Comparison of ENCODE assay signal across 9 mouse cellular contexts in genomic region chr10:45045268-45045928, GRCm38 (mm10). TPM values are rescaled to one million over a fixed set of nuclear protein-coding genes. Genes with fewer than 3 reads are reported as not detected.
A peak's percentile ranks its signal among the peaks of the same experiment; 100 is the strongest.
DNase-seq lines count a peak whose midpoint lies in the region; ATAC-seq and TF ChIP-seq lines count a peak whose summit lies in the region.
"Had no signal": no experiment of that assay in that cellular context is flagged by ENCODE, and none has a peak within 500 bp of the region (broad histone marks: within the 10 kb centered on the region; RNA-seq: fewer than 3 reads in every experiment).

No protein-coding gene starts in this region.

- peak; percentile 59 for ATAC-seq in cerebellum, adult (ENCODE audit: insufficient number of reproducible peaks, low FRiP score, low TSS enrichment)
- peak; percentile 84 for ATAC-seq in forebrain, embryonic 16.5 days
- peak; percentile 57; the same call in 1 of the 2 replicates for ATAC-seq in hindbrain, embryonic 13.5 days (ENCODE audit: low FRiP score)
- ATAC-seq in megakaryocyte progenitor cell, adult 5-6 weeks (replicated peaks; ENCODE audit: poor library complexity) = peak; percentile 90

- H3K4me3 ChIP-seq in MEL (ENCODE audit: control insufficient read depth in 1 of 2, insufficient read depth in 1 of 2, low read depth in 2 of 2, low read length in 2 of 2) = peak overlapping the region; percentile 33 to 54; a peak in 3 of 4 replicates
- H3K4me3 ChIP-seq in forebrain, embryonic 16.5 days (replicated peaks; ENCODE audit: low read length) = no peak overlapping the region
- no peak overlapping the region for H3K4me3 ChIP-seq in hindbrain, embryonic 13.5 days
- H3K4me3 ChIP-seq: heart, embryonic 15.5 days had no signal

- no peak overlapping the region for H3K4me2 ChIP-seq in forebrain, embryonic 16.5 days (ENCODE audit: low read length)
- H3K4me2 ChIP-seq in hindbrain, embryonic 13.5 days = no peak overlapping the region
- H3K4me2 ChIP-seq: heart, embryonic 15.5 days had no signal

- TF ChIP-seq EP300 in MEL (IDR thresholded peaks at IDR 0.05; ENCODE audit: low read depth in 1 of 2, low read length in 2 of 2) = no peak

- H3K79me2 ChIP-seq in MEL (ENCODE audit: control insufficient read depth, insufficient read depth, low read length, poor library complexity) = no peaks in the 10 kb centered on the region

- H3K27me3 ChIP-seq in MEL (ENCODE audit: control insufficient read depth in 1 of 2, insufficient read depth in 2 of 2, low read length in 2 of 2) = no peaks in the 10 kb centered on the region
- no peaks in the 10 kb centered on the region for H3K27me3 ChIP-seq in forebrain, embryonic 16.5 days (replicated peaks; ENCODE audit: control insufficient read depth, insufficient read depth, low read length)
- H3K27me3 ChIP-seq in hindbrain, embryonic 13.5 days = peaks cover 6% of the 10 kb centered on the region; the same call in 1 of the 2 replicates

- TF ChIP-seq CTCF in MEL (IDR thresholded peaks at IDR 0.05 in 2 of 3, conservative IDR thresholded peaks at IDR 0.05 in 1 of 3; ENCODE audit: control insufficient read depth in 1 of 3, insufficient read depth in 1 of 3, low read depth in 2 of 3, low read length in 3 of 3, poor library complexity in 1 of 3, severe bottlenecking in 1 of 3) = peak; percentile 42 to 88 (median 84); a peak in 5 of 6 replicates

- 24% methylated on average over 12 of the region's 12 CpGs for WGBS in forebrain, embryonic 16.5 days
- WGBS in hindbrain, embryonic 13.5 days = 28% methylated on average over 12 of the region's 12 CpGs

- peak; percentile 98 for TF ChIP-seq RAD21 in MEL (IDR thresholded peaks at IDR 0.05; ENCODE audit: low read depth, low read length)

- DNase-seq in MEL (ENCODE audit: low read depth, low spot score) = peak; percentile 85
- peak; percentile 53 to 92 for DNase-seq in layer of hippocampus, postnatal 25 days (ENCODE audit: extremely low spot score in 1 of 2, low spot score in 1 of 2)
- DNase-seq in right cerebral cortex, adult 2 months (ENCODE audit: low spot score in 2 of 2) = peak; percentile 84 to 88
- DNase-seq in urinary bladder, postnatal 14 days (ENCODE audit: low spot score) = peak; percentile 79

- TF ChIP-seq POLR2A in MEL (IDR thresholded peaks at IDR 0.05; ENCODE audit: control insufficient read depth in 1 of 2, insufficient read depth in 1 of 2, low read depth in 1 of 2, low read length in 2 of 2, poor library complexity in 1 of 2) = no peak

- H3K9ac ChIP-seq in MEL (ENCODE audit: control insufficient read depth, low read depth, low read length, poor library complexity, severe bottlenecking) = peak overlapping the region; percentile 52
- H3K9ac ChIP-seq in forebrain, embryonic 16.5 days (replicated peaks; ENCODE audit: low read depth, low read length) = no peak overlapping the region
- H3K9ac ChIP-seq in hindbrain, embryonic 13.5 days = no peak overlapping the region
- H3K9ac ChIP-seq: heart, embryonic 15.5 days had no signal

- H3K4me1 ChIP-seq in MEL (ENCODE audit: control insufficient read depth in 1 of 2, insufficient read depth in 2 of 2, low read length in 2 of 2) = peaks cover 0 to 10% of the 10 kb centered on the region in 2 experiments; a peak in 2 of 4 replicates
- H3K4me1 ChIP-seq in forebrain, embryonic 16.5 days (replicated peaks; ENCODE audit: control insufficient read depth, insufficient read depth, low read length) = no peaks in the 10 kb centered on the region
- no peaks in the 10 kb centered on the region for H3K4me1 ChIP-seq in hindbrain, embryonic 13.5 days (replicated peaks)

- H3K36me3 ChIP-seq in MEL (ENCODE audit: control insufficient read depth in 1 of 2, insufficient read depth in 2 of 2, low read length in 2 of 2) = peaks cover 0 to 13% of the 10 kb centered on the region in 2 experiments; a peak in 2 of 4 replicates
- no peaks in the 10 kb centered on the region for H3K36me3 ChIP-seq in forebrain, embryonic 16.5 days (ENCODE audit: control insufficient read depth, insufficient read depth)
- no peaks in the 10 kb centered on the region for H3K36me3 ChIP-seq in hindbrain, embryonic 13.5 days
- H3K36me3 ChIP-seq: heart, embryonic 15.5 days had no signal

- H3K9me3 ChIP-seq in MEL (replicated peaks; ENCODE audit: insufficient read depth, low read length) = no peaks in the 10 kb centered on the region
- H3K9me3 ChIP-seq in forebrain, embryonic 16.5 days (ENCODE audit: control insufficient read depth, low read length) = no peaks in the 10 kb centered on the region
- H3K9me3 ChIP-seq in hindbrain, embryonic 13.5 days = no peaks in the 10 kb centered on the region
- H3K9me3 ChIP-seq: heart, embryonic 15.5 days had no signal

- H3K27ac ChIP-seq in MEL (ENCODE audit: control insufficient read depth, low read depth, low read length) = no peak overlapping the region
- no peak overlapping the region for H3K27ac ChIP-seq in forebrain, embryonic 16.5 days (ENCODE audit: low read length)
- no peak overlapping the region for H3K27ac ChIP-seq in hindbrain, embryonic 13.5 days
- H3K27ac ChIP-seq: heart, embryonic 15.5 days had no signal

TF ChIP-seq in MEL, 35 proteins besides CTCF, POLR2A, EP300 and RAD21:
- peak; percentile 93 for TF ChIP-seq SMC3 (IDR thresholded peaks at IDR 0.05; ENCODE audit: low read depth, low read length)
- TF ChIP-seq MAX (IDR thresholded peaks at IDR 0.05; ENCODE audit: low read length) = no peak
- peak; percentile 94 for TF ChIP-seq ZC3H11A (IDR thresholded peaks at IDR 0.05; ENCODE audit: low read depth, low read length)
- peak; percentile 16; the same call in 1 of the 2 replicates for TF ChIP-seq GATA1 (IDR thresholded peaks at IDR 0.05; ENCODE audit: low read depth, low read length)
- TF ChIP-seq KAT2A (conservative IDR thresholded peaks at IDR 0.05; ENCODE audit: low read depth, low read length) = no peak
- TF ChIP-seq RCOR1 (IDR thresholded peaks at IDR 0.05; ENCODE audit: low read depth, low read length) = 0 out of 2 replicates have a peak, but pooled peaks have one; percentile 10
- no peak for TF ChIP-seq E2F4 (IDR thresholded peaks at IDR 0.05; ENCODE audit: borderline replicate concordance, low read depth, low read length)
- 0 out of 2 replicates have a peak, but pooled peaks have one; percentile 20 for TF ChIP-seq ZNF384 (IDR thresholded peaks at IDR 0.05; ENCODE audit: low read depth, low read length)
TF ChIP-seq in MEL: peak in this region for 5.

RNA-seq across cellular contexts. Expression of gene Prep, which starts 21.6 kb away (rescaled TPM):
- total RNA-seq in MEL (2012; rRNA removed) = 12.0 and 12.3 TPM in 2 replicates
- polyA plus RNA-seq in MEL (2012; ENCODE audit: insufficient read depth in 1 of 2, insufficient read length in 2 of 2, low read depth in 1 of 2, low replicate concordance in 2 of 2, missing spikeins in 1 of 2) = 10 to 100 TPM in 1 of 2 experiments, not detected in 1; 24.4 TPM
- 20.3 and 21.8 TPM in 2 replicates for polyA plus RNA-seq in forebrain, embryonic 16.5 days (2015; fragmentation: Nextera tagmentation; extraction: Ambion mirVana)
- polyA plus RNA-seq in hindbrain, embryonic 13.5 days (2015; fragmentation: Nextera tagmentation; extraction: Ambion mirVana) = 24.8 and 25.2 TPM in 2 replicates
- 10 to 100 TPM in 1 of 2 experiments, 1 to 10 TPM in 1; 9.5 to 10.3 TPM for total RNA-seq in layer of hippocampus, postnatal 25 days (2021)
- total RNA-seq in megakaryocyte progenitor cell, adult 5-6 weeks (2015) = 10.0 and 10.4 TPM in 2 replicates
- 12.7 and 13.3 TPM in 2 replicates for total RNA-seq in megakaryocyte progenitor cell, adult 5-6 weeks (2017)

Comparison
In these comparisons a context has a peak if more than half of its experiments do, and no peak if none do; other contexts are left out.
1. H3K4me3 ChIP-seq: peak in MEL (2 of 2); none in forebrain, embryonic 16.5 days (single experiment) and hindbrain, embryonic 13.5 days (single experiment).
2. Peak in every context shown above with its lines, with median percentiles within 50 percentile points of each other: DNase-seq and ATAC-seq.